Mouse (Mus musculus) cerebellum, adult 8-10 months (tissue): ENCODE measurements around the gene Dnajc30.
"Not testable (repeated sequence)": the region's sequence is repeated elsewhere in the genome, so short reads cannot be mapped to it uniquely, and the experiment has no call there.

Experiments
- DNase-seq: peaks from one replicate; pipeline ENCODE4 v3.0.0; 2022

The Dnajc30 gene

DNA sequence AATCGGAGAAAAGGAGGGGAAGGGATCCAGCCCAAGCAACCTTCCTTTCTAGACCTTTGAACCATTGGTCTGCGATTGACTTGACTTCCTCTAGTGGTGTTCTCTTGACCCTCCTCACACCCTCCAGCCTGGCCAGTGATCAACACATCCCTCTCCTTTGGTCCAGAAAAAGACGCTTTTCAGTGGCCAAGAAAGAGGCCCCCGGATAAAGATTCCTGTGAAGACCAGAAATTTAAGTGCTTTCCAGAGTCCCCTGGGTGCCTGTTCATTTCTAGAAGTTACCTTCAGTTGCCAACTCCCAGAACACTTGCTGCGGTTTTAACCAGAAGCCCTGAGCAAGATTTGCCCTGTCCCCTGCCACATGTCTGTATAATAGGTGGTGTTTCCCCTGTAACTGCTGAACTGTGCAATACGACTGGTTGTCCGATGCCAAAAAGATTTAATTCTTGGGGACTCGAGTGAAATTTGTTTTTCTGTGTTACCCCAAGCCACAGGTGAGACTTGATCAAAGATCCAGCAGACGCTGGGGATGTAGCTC is 976 bp downstream of the Dnajc30 start, which contains the start of gene Bud23:
Gene Bud23, minus strand, starts transcription at position 51 of the 538 bp plus-strand sequence.
- DNase-seq: not testable (repeated sequence)

DNA sequence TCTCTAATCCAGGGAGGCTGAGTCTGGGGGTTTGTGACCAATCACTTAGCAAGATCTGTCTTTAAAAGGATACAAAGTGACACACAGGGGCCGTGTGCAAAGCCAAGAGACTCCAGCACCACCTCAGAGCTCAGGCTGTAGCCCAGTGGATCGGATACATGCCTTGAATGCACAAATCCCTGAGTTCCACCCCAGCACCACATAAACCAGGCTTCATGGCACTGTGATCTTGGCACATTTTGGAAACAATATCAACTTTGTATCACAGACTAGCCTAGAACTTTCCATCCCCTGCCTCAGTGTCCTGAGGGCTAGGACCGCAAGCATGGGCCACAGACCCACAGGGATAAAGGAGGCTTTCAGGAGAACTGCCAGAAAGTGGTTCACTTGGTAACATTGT is 2.0 kb downstream of the Dnajc30 start:
- no peak for DNase-seq

DNA sequence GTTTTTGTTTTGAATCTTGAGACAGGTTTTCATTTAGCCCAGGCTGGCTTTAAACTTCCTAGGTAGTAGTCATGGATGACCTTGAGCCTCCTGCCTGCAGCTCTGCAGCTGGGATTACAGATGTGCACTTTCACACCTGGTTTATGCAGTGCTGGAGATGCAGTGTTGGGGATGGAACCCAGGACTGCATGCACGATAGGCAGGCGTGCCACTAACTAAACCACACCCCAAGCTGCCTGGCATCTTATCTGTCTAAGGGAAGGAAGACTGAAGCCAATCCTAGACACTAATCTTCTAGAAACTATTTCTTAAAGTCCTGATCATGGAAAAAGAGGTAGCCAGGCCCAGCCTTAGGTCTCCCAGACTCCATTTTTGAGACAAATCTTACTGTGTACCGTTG is 6.4 kb downstream of the Dnajc30 start:
- no peak for DNase-seq

- no peak for DNase-seq
Observed at GRCm38 (mm10) chr5:135072061-135072460, 8.1 kb downstream of the Dnajc30 start.

DNA sequence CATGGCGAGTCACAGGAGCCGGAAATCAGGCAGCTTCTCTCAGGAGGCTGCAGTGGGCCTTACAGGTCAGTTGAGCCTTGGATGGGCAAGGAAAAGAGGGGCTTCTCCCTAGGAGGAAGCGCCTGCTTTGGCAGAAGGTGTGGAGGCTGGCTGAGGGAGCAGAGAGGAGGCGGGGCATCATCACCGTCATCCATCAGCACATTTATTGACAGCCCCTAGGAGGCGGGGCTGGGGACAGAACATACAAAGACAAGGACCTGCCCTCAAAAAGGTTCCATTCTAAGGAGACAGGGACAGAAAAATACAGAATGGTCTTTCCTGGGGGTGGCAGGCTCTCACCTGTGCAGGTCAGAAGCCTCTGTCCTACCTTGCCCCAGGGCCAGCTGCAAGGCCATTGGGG is 8.7 kb downstream of the Dnajc30 start:
- DNase-seq: no peak

- no peak for DNase-seq
Observed at GRCm38 (mm10) chr5:135073349-135074150, 9.5 kb downstream of the Dnajc30 start.

- DNase-seq: no peak
Observed at GRCm38 (mm10) chr5:135075655-135076054, 11.7 kb downstream of the Dnajc30 start.

DNA sequence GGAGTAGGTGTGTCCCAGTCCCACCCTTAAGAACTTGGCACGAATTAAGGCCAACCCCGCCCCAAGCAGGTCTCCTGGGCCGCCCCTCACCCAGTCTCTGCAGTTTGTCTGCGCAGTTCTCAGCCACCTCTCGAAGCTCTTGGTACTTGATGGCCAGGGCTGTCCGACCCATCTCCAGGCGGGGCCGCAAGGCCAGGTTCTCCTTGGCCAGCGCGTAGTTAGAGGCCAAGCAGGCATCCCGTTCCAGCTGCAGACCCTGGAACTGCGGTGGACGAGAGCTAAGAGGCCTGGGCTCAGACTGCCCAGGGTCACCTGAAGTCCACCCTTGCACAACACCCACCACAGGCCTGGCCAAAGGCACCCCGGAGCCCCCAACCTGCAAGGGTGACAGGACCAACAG is 12.4 kb downstream of the Dnajc30 start:
- no peak for DNase-seq

DNA sequence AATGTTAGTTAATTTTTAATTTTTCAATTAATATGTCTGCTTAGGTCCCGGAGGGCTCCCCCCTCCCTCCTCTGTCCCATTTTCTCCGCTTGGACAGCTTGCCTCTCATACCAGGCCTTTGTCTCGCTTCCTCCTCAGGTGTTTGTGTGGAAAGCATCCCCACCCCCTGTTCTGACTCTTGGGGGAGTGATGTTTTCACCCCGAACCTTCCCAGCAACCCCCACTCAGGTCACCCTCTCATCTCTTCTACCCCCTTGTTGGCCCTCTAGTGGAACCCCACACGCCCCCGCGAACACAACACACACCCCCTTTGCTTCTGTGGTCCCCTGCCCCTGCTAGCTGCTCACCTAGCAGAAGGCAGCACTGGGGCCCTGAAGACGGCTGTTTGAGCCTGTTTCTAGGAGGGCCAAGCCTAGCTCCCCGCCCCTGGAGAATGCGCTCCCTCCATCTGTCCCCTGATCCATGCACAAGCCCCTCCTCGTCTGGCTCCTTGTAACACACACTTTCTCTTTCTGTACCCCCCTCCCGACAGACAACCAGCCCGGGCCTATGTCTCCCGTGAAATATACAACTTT is 13.0 kb downstream of the Dnajc30 start:
- DNase-seq: peak; percentile 37

GRCm38 (mm10) chr5:135077564-135078481 is 13.8 kb downstream of the Dnajc30 start, which contains the start of gene Vps37d:
TSS of gene Vps37d (minus strand) at chr5:135078266.
- peak; percentile 95 for DNase-seq

DNA sequence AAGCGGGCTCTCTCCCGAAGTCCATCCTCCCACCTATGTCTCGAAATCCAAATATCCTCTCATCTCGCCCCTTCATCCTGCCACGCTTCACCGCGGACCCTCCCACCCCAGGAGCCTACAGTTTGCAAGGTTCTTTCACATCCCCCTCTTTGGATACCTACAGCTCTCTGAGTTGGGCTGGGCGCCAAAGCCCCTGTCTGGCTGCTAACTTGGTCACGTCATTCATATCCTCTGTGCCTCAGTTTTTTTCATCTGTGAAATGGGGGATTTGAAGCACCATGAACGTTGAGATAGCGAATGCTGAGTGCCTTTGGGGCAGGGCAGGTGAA is 14.4 kb downstream of the Dnajc30 start:
- no peak for DNase-seq

- no peak for DNase-seq
Observed at GRCm38 (mm10) chr5:135079578-135079977, 15.6 kb downstream of the Dnajc30 start.

DNA sequence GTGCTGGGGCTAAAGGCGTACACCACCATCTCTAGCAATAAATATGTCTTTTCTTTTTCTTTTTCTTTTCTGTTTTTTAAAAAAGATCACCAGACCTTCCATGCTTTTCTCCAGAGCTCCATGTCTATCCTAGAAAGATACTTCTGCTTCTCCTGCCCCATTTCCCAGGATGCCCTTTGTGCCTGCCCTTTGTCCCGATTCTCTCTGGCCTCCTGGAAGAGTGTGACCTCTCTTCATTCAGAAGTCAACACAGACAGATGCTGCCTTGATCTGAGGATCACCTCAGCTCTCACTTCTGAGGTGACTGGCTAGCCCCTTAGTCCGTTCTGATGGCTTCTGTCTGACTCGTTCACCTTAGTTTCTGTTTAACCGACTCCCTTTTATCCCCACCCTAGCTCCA is 16.5 kb downstream of the Dnajc30 start:
- DNase-seq: no peak

DNA sequence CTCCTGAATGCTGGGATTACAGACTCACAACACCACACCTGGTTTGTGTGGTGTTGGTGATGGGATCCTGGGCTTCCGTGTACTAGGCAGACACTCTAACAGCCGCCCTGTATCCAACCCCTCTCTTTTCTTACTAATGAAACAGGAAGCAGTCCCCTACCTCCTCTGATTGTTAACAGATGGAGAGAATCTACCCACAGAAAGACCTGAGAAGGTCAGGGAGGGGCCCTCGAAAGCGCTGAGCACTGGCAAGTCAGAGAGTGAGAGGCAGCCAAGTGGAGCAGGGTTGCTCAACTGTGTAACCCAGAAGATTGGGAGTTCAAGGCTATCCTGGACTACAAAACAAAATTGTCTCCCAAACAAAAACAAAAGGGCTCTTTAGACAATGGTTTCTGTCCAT is 22.9 kb downstream of the Dnajc30 start:
- DNase-seq: no peak

- no peak for DNase-seq
Observed at GRCm38 (mm10) chr5:135089653-135090052, 25.7 kb downstream of the Dnajc30 start, which contains the start of gene Mlxipl. TSS of gene Mlxipl (plus strand) at chr5:135089890.

DNA sequence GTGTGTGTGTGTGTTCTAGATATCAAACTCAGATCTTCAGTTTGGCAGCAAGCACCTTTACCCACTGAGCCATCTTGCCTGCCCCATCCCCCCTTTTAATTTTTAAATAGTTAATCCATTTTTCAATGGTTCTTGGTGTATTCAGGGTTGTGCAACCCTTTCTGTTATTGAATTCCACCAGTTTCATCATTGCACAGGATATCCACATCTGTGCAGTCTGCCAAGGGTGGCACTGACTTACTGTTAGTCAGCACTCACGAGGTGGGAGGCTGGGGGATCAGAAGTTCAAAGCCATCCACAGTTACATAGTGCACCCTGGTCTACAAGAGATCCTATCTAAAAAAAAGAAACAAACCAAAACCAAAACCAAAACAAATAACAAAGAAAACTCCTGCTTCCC is 37.0 kb downstream of the Dnajc30 start:
- no peak for DNase-seq

DNA sequence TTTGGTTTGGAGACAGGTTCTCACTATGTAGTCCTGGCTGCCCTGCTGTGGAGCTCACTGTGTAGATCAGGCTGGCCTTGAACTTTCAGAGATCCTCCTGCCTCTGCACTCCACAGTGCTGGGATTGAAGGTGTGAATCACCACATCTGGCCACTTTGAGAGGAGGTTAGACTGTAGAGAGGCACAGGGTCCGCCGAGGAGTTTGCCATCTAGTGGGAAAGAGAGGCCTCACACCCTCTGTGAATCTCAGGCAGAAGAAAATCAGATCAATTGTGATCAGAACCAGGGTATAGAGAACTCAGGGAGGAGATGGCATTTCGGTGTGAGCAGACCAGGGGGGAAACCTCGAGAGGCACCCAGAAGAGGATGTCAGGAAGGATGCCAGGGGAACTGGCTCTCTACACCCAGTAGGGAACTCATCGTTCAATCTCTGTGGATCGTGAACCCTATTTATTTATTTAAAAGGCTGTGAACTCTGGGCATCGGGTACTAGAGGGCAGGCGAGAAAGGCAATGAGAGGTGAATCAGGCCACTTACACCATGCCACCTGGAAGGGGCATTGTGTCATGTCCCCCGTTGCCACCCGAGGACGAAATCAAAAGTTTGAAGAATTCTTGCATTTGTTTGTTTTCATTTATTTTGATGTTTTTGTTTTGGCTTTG is 40.1 kb downstream of the Dnajc30 start:
- no peak for DNase-seq

DNA sequence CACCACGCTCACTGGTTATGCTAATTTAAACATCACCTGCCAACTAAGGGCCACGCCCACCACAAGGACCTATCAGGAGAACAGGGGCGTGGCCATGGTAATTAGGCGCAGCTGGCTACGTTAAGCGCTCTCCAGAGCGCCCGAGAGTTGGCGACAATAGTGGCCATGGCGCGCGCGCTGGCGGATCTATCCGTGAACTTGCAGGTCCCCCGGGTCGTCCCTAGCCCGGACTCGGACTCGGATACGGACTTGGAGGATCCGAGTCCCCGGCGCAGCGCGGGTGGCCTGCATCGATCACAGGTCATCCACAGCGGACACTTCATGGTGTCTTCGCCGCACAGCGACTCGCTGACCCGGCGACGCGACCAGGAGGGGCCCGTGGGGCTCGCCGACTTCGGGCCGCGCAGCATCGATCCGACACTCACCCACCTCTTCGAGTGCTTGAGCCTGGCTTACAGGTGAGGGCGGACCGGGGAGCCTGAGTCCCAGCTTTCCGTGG is 42.8 kb downstream of the Dnajc30 start:
- peak; percentile 19 for DNase-seq

DNA sequence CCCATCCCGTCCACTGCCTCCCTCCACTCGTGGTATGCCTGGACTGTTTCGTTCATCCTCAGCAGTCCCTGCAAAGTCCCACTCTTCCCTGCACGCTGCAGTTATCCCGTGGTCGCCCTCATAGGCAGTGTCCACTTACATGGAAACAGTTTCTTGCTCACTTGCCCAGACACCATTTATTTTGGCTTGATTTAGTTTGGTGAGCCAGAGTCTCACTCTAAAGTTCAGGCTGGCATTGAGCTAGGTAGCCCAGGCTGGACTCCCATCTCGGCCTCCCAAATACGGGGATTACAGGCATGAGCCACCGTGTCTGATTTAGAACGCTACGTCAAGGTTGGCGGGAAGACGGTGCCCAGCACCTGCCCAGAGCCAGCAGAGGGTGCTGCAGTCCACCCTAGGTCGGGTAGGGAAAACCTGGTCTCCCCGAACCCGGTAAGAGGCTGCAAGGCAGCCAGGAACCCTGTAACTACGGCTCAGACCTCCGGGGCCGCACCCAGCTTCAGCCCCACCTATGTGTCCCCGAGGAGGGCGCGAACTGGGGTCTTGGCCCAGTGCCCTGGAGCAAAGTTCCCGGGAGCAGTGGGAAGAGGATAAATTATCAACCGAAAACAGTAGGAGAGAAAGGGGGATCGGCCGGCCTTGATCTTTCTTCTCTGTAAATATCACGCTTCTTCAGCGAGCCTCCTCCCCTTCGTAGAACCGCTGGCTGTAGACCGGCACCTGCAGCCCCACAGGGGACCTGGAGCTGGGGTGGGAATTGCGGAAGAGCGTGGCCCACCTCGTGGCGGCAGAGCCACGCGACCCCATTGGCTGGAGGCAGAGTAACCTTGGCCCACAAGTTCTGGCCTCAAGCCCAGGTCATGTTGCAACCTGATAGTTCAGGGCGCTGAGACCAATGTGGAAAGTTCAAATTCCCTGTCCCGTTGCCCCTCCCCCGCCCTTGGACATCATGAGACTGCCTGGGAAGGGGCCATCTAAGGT is 43.8 kb downstream of the Dnajc30 start:
- peak; percentile 44 for DNase-seq

DNA sequence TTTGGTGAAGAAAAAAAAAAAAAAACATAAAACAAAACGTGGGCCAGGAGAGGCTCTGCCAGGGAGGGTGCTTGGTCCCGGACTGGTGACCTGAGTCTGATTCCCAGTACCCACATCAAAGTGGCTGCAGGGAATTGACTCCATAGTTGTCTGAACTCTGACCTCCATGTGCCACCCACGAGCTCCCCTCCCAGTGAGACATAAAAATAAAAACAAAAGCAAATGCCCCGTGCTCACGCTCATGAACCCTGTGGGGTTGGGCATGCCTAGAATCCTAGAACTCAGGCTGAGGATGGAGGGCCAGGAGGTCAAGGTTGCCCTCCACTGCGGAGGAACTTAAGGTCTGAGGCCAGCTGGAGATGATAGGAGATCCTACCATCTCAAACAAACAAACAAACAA is 45.0 kb downstream of the Dnajc30 start:
- DNase-seq: no peak

GRCm38 (mm10) chr5:135109426-135109825 is 45.4 kb downstream of the Dnajc30 start:
- DNase-seq: no peak
